Mouse (Mus musculus) cerebellum, adult 11 months (tissue): ENCODE measurements at regions not wholly inside any gene's neighbourhood (a gene's known extent, or its start where the extent isn't known, plus 50 kb on each side); places are given as distances from the start of the nearest gene placed in this dataset.

ENCODE experiments used
- DNase-seq: peaks from one replicate; pipeline ENCODE4 v3.0.0; 2022

DNA sequence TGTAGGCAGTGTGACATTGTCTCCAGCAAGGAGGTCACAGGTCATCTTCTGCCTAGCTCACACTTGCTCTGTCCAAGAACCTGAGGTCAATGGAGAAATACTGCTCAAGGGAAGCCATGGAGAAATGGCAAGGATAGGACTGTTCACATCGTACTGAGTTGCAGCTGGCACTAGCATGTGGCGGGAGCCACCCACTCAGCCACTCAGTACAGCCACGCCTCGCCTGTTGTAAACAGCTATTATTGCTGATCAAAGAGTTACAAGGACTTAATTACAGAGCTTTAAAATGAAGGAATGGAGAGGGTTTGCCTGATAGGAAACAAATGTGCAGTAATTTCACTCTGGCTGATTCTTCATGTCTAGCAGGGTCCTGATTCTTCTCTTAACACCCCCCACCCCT is 64.8 kb downstream of the Dll1 start:
- no peak for DNase-seq

DNA sequence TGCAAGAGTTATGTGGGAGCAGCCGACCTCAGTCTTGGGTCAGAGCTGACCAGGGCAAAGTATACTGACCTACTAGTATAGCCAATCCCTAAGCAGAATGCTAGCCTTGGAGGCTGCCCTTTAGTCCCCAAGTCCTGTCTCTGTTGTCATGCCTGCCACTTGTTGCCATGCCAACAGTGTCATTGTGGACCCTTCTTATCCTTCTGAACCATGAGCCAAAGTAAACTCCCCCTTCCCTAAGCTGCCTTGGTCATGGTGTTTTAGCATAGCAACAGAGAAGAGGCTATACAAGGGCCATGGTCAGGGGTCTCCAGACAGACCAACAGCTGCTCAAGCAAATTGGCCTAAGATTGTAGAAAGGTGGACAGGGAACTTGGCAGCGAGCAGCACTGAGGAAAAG is 66.2 kb downstream of the Dll1 start:
- DNase-seq = no peak

DNA sequence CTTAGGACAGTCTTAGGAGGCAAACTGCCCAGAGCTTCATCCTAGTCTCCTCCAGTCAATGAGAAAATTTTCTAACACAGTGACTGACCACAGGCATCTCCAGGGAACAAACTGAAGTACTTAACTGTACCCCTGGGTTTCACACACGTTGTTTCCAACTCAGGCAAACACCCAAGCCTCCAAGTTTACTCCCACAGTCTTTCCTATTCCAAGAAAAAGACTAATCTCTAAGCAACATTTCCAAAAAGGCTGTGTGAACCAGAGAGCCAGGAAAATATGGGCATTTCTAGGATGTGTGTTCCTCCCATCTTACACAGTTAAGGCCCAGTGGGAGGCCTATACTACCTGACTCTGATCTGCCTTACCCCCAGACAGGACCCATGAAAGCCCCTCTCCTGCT is 74.6 kb downstream of the Dll1 start:
- DNase-seq = no peak

- no peak for DNase-seq
Observed at GRCm38 (mm10) chr17:15299743-15300371, 76.8 kb downstream of the Dll1 start.

GRCm38 (mm10) chr17:15294165-15294585 is 82.5 kb downstream of the Dll1 start:
- no peak for DNase-seq

DNA sequence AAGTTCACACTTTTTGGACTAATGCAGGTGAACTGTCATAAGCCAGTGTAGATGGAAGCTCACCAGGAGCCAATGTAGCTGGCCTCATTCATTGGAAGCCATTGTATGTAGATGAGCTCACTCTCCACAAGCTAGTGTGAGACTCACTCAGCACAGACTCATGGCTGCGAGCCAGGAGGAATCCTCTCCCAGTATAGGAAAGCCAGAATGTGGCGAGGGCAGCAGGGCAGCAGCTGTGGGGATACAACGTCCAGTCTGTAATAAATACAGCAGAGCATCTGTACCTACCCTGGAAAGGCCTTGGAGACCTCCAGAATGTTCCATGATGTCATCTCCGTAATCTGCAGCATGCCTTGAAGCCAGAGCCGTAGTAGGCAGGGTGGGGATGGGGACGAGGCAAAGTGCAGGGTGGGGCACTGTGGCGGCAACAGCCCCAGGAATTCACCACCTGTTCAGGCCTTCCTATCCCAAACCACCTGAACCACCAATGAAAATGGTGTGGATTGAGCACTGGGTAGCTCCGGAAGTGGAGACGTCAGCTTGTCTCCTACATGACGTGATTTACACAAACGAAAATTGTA is 84.1 kb downstream of the Dll1 start:
- DNase-seq = no peak

GRCm38 (mm10) chr17:15291626-15292025 is 85.0 kb downstream of the Dll1 start:
- DNase-seq = no peak

GRCm38 (mm10) chr17:15290326-15290725 is 86.3 kb downstream of the Dll1 start:
- no peak for DNase-seq

DNA sequence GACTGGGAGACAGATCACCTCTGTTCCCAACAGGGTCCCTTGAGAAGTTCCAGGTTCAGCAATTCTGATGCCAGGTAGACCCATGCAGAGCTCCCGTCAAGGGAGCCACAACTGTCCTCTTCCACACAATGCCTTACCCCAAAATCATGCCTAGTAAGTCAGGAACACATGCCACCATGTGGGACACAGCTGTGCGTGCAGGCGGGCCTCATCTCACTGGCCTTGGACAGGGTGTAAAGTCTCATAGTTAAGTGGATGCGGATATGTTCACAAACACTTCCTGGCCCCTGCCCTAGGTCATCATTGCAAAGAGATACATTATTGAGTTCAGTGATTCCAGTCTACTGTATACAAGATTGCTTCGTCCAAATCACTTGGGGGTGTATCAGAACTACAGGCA is 87.6 kb downstream of the Dll1 start:
- no peak for DNase-seq

- no peak for DNase-seq
Observed at GRCm38 (mm10) chr17:15288640-15289039, 88.0 kb downstream of the Dll1 start.

DNA sequence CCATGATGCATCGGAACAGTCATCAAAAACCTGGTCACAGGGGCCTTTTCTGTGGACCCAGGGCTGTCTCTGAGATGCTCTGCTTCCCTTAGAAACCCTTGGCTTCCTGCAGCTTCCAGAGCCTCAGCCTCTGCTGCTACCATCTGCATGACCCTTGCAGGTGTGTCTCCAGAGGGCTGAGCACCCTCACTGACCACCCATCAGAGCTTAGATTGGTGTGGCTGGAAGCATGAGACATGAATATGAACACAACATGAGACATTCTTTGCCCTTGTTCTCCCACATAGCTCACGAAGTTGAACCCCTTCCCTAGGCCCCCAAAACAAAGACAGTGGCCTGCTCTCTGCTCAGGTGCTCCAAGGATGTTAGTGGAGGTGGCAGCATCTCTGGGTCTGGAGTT is 90.1 kb downstream of the Dll1 start:
- DNase-seq = no peak

- DNase-seq = no peak
Observed at GRCm38 (mm10) chr17:15285399-15286043, 91.2 kb downstream of the Dll1 start.

- no peak for DNase-seq
Observed at GRCm38 (mm10) chr17:15269905-15270304, 106.8 kb downstream of the Dll1 start.

- no peak for DNase-seq
Observed at GRCm38 (mm10) chr17:15269056-15269612, 107.5 kb downstream of the Dll1 start.

DNA sequence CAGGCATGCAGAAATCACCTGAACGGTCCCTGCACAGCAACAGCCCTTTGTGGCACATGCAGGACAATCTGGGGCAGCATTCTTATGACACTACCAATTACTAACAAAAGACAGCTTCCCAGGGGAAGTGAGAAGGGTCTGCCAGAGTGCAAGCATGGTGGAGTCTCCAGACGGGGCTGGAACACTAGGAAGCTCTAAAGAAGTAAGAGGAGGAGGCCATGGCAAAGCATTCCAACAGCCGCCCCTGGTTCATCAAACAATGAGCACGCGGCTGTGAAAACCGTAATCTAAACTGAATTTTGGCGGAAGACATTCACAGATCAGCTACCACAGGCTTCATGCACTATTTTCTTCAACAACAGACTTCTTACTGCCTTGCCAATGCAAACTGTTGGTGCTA is 109.0 kb downstream of the Dll1 start:
- no peak for DNase-seq

GRCm38 (mm10) chr17:15259427-15260101 is 117.1 kb downstream of the Dll1 start:
- DNase-seq = no peak

DNA sequence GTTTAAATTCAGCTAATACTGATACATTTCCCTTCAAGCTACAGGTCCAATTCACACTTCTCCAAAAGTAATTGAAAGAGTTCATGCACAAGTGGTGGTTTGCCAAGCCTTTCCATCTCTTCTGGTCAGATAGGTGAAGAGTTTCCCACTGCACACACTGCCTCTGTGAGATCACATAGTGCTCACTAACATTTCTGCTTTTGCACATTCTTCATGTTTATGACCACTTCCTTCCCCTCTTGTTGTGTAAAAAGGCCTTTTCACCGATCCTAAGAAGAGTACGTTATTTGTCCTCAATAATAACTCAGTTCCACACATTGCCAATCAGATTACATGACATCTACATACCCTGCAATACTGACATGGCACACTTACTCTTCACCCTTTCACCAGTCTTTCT is 120.8 kb downstream of the Dll1 start:
- no peak for DNase-seq

GRCm38 (mm10) chr17:15253785-15254184 is 122.9 kb downstream of the Dll1 start:
- DNase-seq = no peak

DNA sequence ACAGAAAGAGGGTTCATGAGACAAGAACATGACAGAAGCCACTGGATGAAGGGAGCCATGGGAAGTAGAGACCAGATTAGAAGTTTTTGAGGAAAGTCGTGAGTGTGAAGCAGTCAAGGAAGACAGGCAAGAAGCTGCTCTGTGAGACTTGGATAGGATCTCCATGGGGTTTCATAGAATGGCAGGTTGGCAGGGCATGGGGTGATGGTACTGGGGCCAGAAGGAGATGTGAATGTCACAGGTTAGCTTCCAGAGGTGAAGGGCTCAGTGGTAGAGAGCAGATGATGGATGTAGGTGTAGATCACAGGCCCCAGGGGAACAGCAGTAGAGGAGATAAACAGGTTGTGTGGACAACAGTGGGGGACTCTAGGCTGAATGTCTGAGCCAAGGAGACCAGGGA is 123.4 kb downstream of the Dll1 start:
- DNase-seq = no peak

GRCm38 (mm10) chr17:15252187-15252586 is 124.5 kb downstream of the Dll1 start:
- no peak for DNase-seq

DNA sequence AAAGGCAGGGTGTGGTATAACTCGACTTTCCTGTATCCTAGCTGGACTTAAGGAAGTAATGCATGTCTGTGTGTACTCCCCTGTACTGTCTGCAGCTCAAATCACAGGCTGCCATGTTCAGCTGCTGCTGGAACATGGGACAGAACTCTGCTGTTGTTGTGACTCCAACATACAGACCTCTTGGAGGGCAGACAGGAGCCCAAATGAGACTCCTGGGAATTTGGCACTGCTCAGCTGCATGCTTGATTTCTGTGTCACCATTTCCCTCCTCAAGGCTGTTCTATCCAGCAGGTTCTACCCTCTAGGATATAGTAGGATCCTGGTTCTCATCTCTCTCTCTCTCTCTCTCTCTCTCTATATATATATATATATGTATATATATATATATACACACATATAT is 125.0 kb downstream of the Dll1 start:
- DNase-seq = no peak

- no peak for DNase-seq
Observed at GRCm38 (mm10) chr17:15248417-15248791, 128.3 kb downstream of the Dll1 start.

- peak; percentile 8 for DNase-seq
Observed at GRCm38 (mm10) chr17:15247546-15248416, 128.9 kb downstream of the Dll1 start.
